Mouse (Mus musculus): ENCODE measurements around the gene Ddx39b. TPM values are rescaled to one million over a fixed set of nuclear protein-coding genes. Genes with fewer than 3 reads are reported as not detected.

Gene Ddx39b
- total and polyA plus RNA-seq, 2 experiments: 37.0 to 103 TPM

DNA sequence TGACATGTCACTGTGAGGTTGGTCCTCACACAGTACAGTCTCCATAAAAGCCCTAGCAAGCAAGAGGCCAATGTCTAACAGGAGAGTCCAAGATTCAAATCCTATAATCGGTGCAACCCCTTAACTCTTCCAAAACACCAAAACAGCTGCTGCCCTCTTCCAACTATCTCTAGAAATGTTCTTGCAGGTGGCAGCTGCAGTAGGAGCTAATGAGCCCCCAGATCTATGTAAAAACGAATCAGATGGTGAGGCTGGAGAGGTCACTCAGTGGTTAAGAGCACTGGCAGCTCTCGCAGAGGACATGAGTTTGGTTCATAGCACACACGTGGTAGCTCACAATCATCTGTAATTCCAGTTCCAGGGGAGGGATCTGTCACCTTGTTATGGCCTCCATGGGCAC, 14.2 kb downstream of the Ddx39b start:
- WGBS: 53% methylated on average over 4 of the region's 4 CpGs
- Histone ChIP-seq H3K4me3 (ENCODE audit: insufficient read depth, low read depth, low read length) (no peak overlapping the region), H3K79me2 (ENCODE audit: control insufficient read depth, insufficient read depth, low read length) (no peaks in the 10 kb centered on the region), H3K36me3 (ENCODE audit: control insufficient read depth, insufficient read depth, low read length) (peaks cover 11% of the 10 kb centered on the region; the same call in 1 of the 2 replicates), H3K27ac (replicated peaks; ENCODE audit: insufficient read depth, low read depth, low read length) (no peak overlapping the region), H3K4me1 (ENCODE audit: control insufficient read depth, insufficient read depth, low read length) (no peaks in the 10 kb centered on the region), H3K27me3 (ENCODE audit: control insufficient read depth, insufficient read depth, low read length) (no peaks in the 10 kb centered on the region), H3K9ac (ENCODE audit: low read depth, low read length) (no peak overlapping the region)
- no peak for TF ChIP-seq POLR2A (IDR thresholded peaks at IDR 0.05; ENCODE audit: extremely low read depth, insufficient read depth, low read length)
- TF ChIP-seq CTCF (IDR thresholded peaks at IDR 0.05; ENCODE audit: low read depth, low read length): no peak
- DNase-seq (ENCODE audit: extremely low read depth, low read depth, low spot score): no peak

DNA sequence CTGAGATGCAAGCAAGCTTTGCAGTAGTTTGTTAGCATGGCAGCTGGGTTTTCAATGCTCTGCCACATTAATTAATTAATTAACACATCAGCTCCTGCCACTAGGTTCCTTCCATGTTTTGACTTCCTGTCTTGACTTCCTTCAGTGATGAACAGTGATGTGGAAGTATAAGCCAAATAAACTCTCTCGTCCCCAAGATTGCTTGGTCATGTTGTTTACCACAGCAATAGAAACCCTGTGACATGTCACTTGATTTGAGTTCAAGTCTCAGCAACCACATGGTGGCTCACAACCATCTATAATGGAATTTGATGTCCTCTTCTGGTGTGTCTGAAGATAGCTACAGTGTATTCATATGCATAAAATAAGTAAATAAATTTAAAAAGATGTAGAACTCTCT, 15.8 kb downstream of the Ddx39b start:
- Histone ChIP-seq H3K79me2 (ENCODE audit: control insufficient read depth, insufficient read depth, low read length) (no peaks in the 10 kb centered on the region), H3K36me3 (ENCODE audit: control insufficient read depth, insufficient read depth, low read length) (peaks cover 4% of the 10 kb centered on the region; the same call in 1 of the 2 replicates), H3K9ac (ENCODE audit: low read depth, low read length) (no peak overlapping the region), H3K4me1 (ENCODE audit: control insufficient read depth, insufficient read depth, low read length) (peaks cover 2% of the 10 kb centered on the region; the same call in 1 of the 2 replicates), H3K27ac (replicated peaks; ENCODE audit: insufficient read depth, low read depth, low read length) (no peak overlapping the region), H3K27me3 (ENCODE audit: control insufficient read depth, insufficient read depth, low read length) (no peaks in the 10 kb centered on the region), H3K4me3 (ENCODE audit: insufficient read depth, low read depth, low read length) (no peak overlapping the region)
- TF ChIP-seq CTCF (IDR thresholded peaks at IDR 0.05; ENCODE audit: low read depth, low read length) (no peak), POLR2A (IDR thresholded peaks at IDR 0.05; ENCODE audit: extremely low read depth, insufficient read depth, low read length) (no peak)
- peak; percentile 38 for DNase-seq (ENCODE audit: extremely low read depth, low read depth, low spot score)
- 60% methylated on average over 1 of the region's 1 CpGs for WGBS

DNA sequence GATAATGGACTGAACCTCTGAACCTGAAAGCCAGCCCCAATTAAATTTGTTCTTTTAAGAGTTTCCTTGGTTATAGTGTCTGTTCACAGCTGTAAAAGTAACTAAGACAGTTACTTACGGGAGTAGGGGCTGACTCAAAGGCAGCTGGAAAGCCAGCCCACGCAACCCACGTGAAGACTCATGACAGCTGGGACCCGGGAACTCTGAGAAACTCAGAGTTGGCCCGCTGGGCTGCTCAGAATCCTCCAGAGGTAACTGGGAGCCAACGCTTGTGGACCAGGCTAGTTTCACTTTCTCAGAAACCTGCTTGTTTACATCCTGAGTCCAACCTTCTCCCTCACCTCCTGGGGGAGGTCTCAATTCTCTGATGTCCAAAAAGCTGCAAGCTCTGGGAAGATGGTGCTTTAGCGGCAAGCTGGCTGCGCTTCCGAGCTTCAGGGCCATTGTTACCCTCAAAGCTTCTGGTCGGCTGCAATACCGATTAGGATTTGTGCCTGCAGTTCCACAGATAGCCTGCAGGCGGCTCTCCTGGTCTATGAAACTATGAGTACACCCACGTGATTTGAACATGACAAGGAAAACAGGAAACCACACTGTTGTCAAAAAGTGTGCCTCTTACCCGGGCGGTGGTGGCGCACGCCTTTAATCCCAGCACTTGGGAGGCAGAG, 16.4 kb downstream of the Ddx39b start:
- H3K36me3 ChIP-seq (ENCODE audit: control insufficient read depth, insufficient read depth, low read length): peaks cover 3% of the 10 kb centered on the region; the same call in 1 of the 2 replicates
- peak; percentile 82 for DNase-seq (ENCODE audit: extremely low read depth, low read depth, low spot score)

DNA sequence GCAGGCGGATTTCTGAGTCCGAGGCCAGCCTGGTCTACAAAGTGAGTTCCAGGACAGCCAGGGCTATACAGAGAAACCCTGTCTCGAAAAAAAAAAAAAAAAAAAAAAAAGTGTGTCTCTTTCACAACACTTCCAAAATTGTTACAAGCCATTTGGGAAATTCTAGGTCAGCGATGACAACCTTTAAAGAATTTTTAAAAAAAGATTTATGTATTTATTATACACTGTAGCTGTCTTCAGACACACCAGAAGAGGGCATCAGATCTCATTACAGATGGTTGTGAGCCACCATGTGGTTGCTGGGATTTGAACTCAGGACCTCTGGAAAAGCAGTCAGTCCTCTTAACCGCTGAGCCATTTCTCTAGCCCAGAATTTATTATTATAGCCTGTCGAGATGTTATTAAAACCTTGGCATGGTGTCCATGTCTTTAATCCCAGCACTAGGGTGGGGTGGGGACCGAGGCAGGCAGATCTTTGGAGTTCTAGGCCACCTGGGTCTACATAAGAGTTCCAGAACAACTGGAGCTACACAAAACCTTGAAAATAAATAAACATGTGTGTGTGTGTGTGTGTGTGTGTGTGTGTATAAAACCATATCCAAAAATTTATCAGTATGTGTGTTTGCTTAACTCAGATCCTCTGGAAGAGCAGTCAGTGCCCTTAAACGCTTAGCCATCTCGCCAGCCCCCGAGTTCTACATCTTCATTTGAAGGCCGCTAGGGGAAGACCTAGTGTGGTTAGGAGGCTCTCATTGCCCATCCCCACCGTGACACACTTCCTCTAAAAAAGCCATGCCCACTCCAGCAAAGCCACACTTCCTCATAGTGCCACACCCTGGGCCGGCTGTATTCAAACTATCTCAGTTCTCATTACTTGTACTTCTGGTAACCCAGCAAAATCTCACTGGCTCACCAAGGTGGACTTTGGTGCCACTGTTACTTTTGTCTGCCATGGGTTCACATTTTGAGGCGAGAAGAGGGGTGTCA, 17.2 kb downstream of the Ddx39b start:
- no peaks in the 10 kb centered on the region for H3K27me3 ChIP-seq (ENCODE audit: control insufficient read depth, insufficient read depth, low read length)
- H3K4me3 ChIP-seq (ENCODE audit: insufficient read depth, low read depth, low read length): no peak overlapping the region
- no peak overlapping the region for H3K9ac ChIP-seq (ENCODE audit: low read depth, low read length)
- DNase-seq (ENCODE audit: extremely low read depth, low read depth, low spot score): peak; percentile 45
- 50% methylated on average over 14 of the region's 14 CpGs for WGBS
- H3K79me2 ChIP-seq (ENCODE audit: control insufficient read depth, insufficient read depth, low read length): peaks cover 5% of the 10 kb centered on the region; the same call in 1 of the 2 replicates
- no peak for TF ChIP-seq CTCF (IDR thresholded peaks at IDR 0.05; ENCODE audit: low read depth, low read length)
- no peak for TF ChIP-seq POLR2A (IDR thresholded peaks at IDR 0.05; ENCODE audit: extremely low read depth, insufficient read depth, low read length)
- peak overlapping the region; percentile 31; the same call in 1 of the 2 replicates for H3K27ac ChIP-seq (replicated peaks; ENCODE audit: insufficient read depth, low read depth, low read length)
- H3K4me1 ChIP-seq (ENCODE audit: control insufficient read depth, insufficient read depth, low read length): peaks cover 3% of the 10 kb centered on the region; the same call in 1 of the 2 replicates
- no peaks in the 10 kb centered on the region for H3K36me3 ChIP-seq (ENCODE audit: control insufficient read depth, insufficient read depth, low read length)

More for the DNA sequence above, 16.4 kb downstream of the Ddx39b start:
- Histone ChIP-seq H3K79me2 (ENCODE audit: control insufficient read depth, insufficient read depth, low read length) (no peaks in the 10 kb centered on the region), H3K4me3 (ENCODE audit: insufficient read depth, low read depth, low read length) (peak overlapping the region; percentile 63), H3K27me3 (ENCODE audit: control insufficient read depth, insufficient read depth, low read length) (no peaks in the 10 kb centered on the region), H3K4me1 (ENCODE audit: control insufficient read depth, insufficient read depth, low read length) (peaks cover 3% of the 10 kb centered on the region; the same call in 1 of the 2 replicates), H3K9ac (ENCODE audit: low read depth, low read length) (peak overlapping the region; percentile 76), H3K27ac (replicated peaks; ENCODE audit: insufficient read depth, low read depth, low read length) (peak overlapping the region; percentile 68)
- WGBS: 4% methylated on average over 17 of the region's 17 CpGs
- peak; percentile 76 for TF ChIP-seq CTCF (IDR thresholded peaks at IDR 0.05; ENCODE audit: low read depth, low read length)
- no peak for TF ChIP-seq POLR2A (IDR thresholded peaks at IDR 0.05; ENCODE audit: extremely low read depth, insufficient read depth, low read length)

DNA sequence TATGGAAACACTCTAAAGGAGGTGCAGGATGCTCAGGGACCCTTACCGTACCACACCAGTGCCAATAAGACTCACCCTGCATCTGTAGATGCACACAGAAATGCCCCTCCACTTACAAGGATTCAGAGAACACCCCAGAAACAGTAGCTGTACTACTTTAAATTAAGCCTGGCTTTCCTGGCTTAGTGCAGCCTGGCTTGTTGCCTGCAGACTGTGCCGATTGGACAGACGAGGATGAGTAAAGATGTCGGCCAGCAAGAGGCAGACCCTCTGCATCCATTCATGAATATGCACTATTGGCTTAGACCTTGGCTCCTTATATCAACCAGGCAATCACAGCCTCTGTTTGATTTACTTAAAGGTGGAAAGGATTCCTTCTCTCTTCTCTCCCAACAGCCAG, 18.1 kb downstream of the Ddx39b start:
- DNase-seq (ENCODE audit: extremely low read depth, low read depth, low spot score): no peak
- no peak overlapping the region for H3K27ac ChIP-seq (replicated peaks; ENCODE audit: insufficient read depth, low read depth, low read length)
- no peaks in the 10 kb centered on the region for H3K36me3 ChIP-seq (ENCODE audit: control insufficient read depth, insufficient read depth, low read length)
- H3K79me2 ChIP-seq (ENCODE audit: control insufficient read depth, insufficient read depth, low read length): peaks cover 5% of the 10 kb centered on the region; the same call in 1 of the 2 replicates
- H3K4me1 ChIP-seq (ENCODE audit: control insufficient read depth, insufficient read depth, low read length): peaks cover 3% of the 10 kb centered on the region; the same call in 1 of the 2 replicates
- H3K4me3 ChIP-seq (ENCODE audit: insufficient read depth, low read depth, low read length): no peak overlapping the region
- no peak for TF ChIP-seq POLR2A (IDR thresholded peaks at IDR 0.05; ENCODE audit: extremely low read depth, insufficient read depth, low read length)
- no peak overlapping the region for H3K9ac ChIP-seq (ENCODE audit: low read depth, low read length)
- no peaks in the 10 kb centered on the region for H3K27me3 ChIP-seq (ENCODE audit: control insufficient read depth, insufficient read depth, low read length)
- 85% methylated on average over 4 of the region's 4 CpGs for WGBS
